Mouse (Mus musculus) cerebellum, postnatal 10 days (tissue): ENCODE results near the gene Gm13285.
"Not testable (repeated sequence)": the region's sequence is repeated elsewhere in the genome, so short reads cannot be mapped to it uniquely, and the experiment has no call there.

Experiments used
- DNase-seq, 2 experiments: peaks; one replicate each; pipeline ENCODE4 v3.0.0; 2021; ENCODE audit warnings: mixed read lengths in 2 of 2

Gene Gm13285

DNA sequence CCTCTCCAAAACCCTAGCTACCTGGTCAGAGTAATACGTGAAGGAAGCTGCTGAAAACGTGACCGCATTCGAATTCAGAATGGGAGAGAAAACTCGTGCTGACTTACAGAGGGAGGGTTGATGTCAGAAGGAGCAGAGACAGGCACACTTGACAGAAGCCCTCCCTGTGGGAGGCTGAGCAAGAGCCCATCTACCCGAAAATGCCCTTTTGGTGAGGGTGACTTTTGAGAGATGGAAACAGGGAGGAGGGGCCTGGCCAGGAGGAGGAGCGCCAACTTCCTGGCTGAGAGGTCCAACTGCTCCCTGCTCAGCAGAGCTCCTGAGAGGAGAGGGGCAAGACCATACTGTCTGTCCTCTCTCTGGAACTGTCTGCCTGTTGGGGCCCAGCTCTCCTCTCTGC is at the start of gene Gm13285:
Gm13285 (plus strand) TSS at position 301 of the 400 bp plus-strand sequence.
- DNase-seq, result not testable (repeated sequence)

DNA sequence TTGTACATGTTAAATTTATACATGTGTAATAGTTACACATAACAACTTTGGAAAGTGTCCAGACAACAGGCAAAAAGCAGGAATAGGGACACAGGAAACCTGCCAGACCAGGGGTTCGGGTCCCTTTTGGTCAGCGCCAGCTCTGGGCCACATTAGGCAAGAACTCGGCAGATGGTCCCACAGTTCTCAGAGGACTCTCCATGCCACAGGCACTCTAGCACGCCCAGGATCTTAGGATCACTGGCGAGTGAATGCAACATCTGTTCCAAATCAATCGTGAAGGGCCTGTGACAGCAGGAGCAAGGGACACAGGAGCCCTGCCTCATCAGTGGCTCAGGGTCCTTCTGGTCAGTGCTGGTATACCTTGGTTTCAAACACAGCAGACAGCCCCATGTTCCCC is 49.5 kb upstream of the Gm13285 start:
- DNase-seq, result peak in 1 of 2 experiments; percentile 15

DNA sequence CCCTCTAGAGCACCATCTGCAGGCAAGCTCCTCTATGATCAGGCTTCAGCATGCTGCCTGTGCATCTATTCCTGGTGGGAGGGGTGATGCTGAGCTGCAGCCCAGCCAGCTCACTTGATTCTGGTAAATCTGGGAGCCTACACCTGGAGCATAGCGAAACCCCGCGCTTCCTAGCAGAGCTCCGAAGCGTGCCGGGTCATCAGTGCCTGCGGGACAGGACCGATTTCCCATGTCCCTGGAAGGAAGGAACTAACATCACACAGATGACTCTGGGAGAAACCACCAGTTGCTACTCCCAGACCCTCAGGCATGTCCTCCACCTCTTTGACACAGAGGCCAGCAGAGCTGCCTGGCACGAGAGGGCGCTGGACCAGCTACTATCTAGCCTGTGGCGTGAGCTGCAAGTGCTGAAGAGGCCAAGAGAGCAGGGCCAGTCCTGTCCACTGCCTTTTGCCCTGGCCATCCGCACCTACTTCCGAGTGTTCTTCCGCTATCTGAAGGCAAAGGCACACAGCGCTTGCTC is 44.6 kb upstream of the Gm13285 start, which contains the start of gene Gm13271:
Gm13271 (plus strand) TSS at position 51 of the 523 bp plus-strand sequence.
- DNase-seq, result peak; percentile 73

GRCm38 (mm10) chr4:88756581-88757513 is 42.6 kb upstream of the Gm13285 start:
- DNase-seq, result peak; percentile 11 to 25

- DNase-seq, result peak; percentile 88 to 90
Observed at GRCm38 (mm10) chr4:88757628-88758031, 41.8 kb upstream of the Gm13285 start.

GRCm38 (mm10) chr4:88758751-88759150 is 40.7 kb upstream of the Gm13285 start:
- DNase-seq, result not testable (repeated sequence)

GRCm38 (mm10) chr4:88759610-88760268 is 39.7 kb upstream of the Gm13285 start, which contains the start of gene Gm13283:
Gm13283 (plus strand) TSS chr4:88760119.
- peak; percentile 37 to 38 for DNase-seq

DNA sequence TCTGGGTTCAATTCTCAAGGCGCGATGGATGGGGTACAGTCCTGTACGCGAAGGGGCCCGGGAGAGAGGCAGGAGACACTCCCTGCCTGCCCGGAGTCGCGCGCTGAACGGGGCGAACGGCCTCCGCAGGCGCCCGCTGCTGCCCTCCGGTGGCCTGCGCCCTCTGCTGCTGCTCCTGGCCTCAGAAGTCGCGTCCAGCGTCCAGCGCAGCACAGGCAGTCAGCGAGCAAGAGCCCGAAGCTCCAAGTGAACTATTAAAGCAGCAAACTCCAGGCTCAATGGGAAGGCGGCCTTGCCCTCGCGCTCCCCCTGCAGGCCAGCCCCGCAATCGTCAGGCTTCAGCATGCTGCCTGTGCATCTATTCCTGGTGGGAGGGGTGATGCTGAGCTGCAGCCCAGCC is 39.0 kb upstream of the Gm13285 start:
- peak; percentile 62 to 78 for DNase-seq

DNA sequence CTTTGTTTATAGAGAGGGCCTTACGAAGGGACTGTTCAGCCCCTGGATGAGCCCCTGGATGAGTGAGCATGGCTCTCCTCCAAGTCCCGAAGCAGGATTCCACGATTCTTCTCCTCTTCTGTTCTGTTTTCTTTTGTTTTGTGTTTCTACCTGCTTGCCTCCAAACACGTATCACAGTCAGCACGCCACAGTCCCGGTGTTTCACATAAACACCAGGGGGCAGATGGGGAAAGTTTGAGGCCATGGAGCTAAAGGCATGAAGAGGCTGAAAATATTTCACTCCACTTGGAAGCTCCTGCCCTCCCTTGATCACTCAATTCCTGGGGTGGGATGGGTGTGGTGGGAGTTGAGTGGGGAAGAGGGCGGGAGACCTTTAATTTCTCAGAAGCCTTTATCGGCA is 37.7 kb upstream of the Gm13285 start:
- peak; percentile 74 to 78 for DNase-seq

DNA sequence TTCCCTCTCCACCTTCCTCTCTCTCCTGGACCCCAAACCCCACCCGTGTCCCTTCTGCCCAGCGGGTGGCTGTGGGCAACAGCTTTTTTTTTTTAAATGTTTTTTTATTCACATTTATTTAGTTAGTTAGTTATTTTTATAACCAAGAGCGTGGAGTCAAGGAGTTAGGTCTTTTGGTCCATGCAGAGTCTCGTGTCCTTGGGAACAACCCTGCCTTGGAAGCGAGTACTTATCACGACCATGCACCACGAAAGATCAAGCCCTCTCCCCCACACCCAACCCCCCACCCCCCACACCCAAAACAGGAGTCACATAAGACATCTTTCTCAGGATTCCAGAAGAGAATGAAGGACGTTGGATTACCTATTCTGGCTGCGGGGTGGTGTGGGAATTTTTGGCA is 37.1 kb upstream of the Gm13285 start:
- DNase-seq, result peak in 1 of 2 experiments; percentile 27

GRCm38 (mm10) chr4:88763384-88764018 is 36.0 kb upstream of the Gm13285 start:
- peak; percentile 18 to 49 for DNase-seq

DNA sequence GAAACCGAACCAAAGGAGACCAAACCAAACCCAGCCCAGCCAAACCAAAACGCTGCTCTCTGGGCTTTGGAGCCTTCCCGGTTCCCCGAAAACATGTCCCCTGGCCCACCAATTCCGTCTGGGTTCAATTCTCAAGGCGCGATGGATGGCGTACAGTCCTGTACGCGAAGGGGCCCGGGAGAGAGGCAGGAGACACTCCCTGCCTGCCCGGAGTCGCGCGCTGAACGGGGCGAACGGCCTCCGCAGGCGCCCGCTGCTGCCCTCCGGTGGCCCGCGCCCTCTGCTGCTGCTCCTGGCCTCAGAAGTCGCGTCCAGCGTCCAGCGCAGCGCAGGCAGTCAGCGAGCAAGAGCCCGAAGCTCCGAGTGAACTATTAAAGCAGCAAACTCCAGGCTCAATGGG is 25.9 kb upstream of the Gm13285 start, which contains the start of gene Gm13290:
Gm13290 (plus strand) TSS at position 301 of the 400 bp plus-strand sequence.
- not testable (repeated sequence) for DNase-seq

DNA sequence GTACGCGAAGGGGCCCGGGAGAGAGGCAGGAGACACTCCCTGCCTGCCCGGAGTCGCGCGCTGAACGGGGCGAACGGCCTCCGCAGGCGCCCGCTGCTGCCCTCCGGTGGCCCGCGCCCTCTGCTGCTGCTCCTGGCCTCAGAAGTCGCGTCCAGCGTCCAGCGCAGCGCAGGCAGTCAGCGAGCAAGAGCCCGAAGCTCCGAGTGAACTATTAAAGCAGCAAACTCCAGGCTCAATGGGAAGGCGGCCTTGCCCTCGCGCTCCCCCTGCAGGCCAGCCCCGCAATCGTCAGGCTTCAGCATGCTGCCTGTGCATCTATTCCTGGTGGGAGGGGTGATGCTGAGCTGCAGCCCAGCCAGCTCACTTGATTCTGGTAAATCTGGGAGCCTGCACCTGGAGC is 22.8 kb upstream of the Gm13285 start, which contains the start of gene Gm13289:
Gm13289 (plus strand) TSS at position 301 of the 400 bp plus-strand sequence.
- not testable (repeated sequence) for DNase-seq

GRCm38 (mm10) chr4:88779550-88779949 is 19.9 kb upstream of the Gm13285 start, which contains the start of gene Gm13272:
Gm13272 (plus strand) TSS chr4:88779850.
- DNase-seq, result not testable (repeated sequence)

DNA sequence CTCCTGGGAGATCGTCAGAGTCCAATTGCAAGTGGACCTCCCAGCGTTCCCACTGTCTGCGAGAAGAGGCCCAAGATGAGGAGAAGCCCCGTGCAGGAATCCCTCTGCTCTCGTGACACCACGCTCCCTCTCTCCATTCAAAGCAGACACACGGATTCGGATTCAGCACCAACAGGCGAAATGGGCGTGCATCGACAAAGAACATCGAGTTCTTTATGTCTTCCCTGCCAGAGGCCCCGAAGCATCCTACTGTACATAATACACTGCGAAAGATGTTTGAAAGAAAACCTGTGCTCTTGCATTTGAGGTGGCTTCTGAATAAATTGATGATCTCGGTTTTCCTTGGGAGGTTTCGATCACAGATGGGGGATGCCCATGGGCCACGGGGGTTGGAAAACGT is 19.1 kb upstream of the Gm13285 start:
- DNase-seq, result peak in 1 of 2 experiments; percentile 3

DNA sequence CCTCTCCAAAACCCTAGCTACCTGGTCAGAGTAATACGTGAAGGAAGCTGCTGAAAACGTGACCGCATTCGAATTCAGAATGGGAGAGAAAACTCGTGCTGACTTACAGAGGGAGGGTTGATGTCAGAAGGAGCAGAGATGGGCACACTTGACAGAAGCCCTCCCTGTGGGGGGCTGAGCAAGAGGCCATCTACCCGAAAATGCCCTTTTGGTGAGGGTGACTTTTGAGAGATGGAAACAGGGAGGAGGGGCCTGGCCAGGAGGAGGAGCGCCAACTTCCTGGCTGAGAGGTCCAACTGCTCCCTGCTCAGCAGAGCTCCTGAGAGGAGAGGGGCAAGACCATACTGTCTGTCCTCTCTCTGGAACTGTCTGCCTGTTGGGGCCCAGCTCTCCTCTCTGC is 17.6 kb upstream of the Gm13285 start, which contains the start of gene Ifnz:
Ifnz (plus strand) TSS at position 301 of the 400 bp plus-strand sequence.
- not testable (repeated sequence) for DNase-seq

DNA sequence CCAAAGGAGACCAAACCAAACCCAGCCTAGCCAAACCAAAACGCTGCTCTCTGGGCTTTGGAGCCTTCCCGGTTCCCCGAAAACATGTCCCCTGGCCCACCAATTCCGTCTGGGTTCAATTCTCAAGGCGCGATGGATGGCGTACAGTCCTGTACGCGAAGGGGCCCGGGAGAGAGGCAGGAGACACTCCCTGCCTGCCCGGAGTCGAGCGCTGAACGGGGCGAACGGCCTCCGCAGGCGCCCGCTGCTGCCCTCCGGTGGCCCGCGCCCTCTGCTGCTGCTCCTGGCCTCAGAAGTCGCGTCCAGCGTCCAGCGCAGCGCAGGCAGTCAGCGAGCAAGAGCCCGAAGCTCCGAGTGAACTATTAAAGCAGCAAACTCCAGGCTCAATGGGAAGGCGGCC is 17.1 kb upstream of the Gm13285 start:
- not testable (repeated sequence) for DNase-seq

DNA sequence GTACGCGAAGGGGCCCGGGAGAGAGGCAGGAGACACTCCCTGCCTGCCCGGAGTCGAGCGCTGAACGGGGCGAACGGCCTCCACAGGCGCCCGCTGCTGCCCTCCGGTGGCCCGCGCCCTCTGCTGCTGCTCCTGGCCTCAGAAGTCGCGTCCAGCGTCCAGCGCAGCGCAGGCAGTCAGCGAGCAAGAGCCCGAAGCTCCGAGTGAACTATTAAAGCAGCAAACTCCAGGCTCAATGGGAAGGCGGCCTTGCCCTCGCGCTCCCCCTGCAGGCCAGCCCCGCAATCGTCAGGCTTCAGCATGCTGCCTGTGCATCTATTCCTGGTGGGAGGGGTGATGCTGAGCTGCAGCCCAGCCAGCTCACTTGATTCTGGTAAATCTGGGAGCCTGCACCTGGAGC is 14.1 kb upstream of the Gm13285 start, which contains the start of gene Gm13276:
Gm13276 (plus strand) TSS at position 301 of the 400 bp plus-strand sequence.
- DNase-seq, result not testable (repeated sequence)

DNA sequence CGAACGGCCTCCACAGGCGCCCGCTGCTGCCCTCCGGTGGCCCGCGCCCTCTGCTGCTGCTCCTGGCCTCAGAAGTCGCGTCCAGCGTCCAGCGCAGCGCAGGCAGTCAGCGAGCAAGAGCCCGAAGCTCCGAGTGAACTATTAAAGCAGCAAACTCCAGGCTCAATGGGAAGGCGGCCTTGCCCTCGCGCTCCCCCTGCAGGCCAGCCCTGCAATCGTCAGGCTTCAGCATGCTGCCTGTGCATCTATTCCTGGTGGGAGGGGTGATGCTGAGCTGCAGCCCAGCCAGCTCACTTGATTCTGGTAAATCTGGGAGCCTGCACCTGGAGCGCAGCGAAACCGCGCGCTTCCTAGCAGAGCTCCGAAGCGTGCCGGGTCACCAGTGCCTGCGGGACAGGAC is 11.1 kb upstream of the Gm13285 start, which contains the start of gene Gm13277:
Gm13277 (plus strand) TSS at position 231 of the 400 bp plus-strand sequence.
- peak; percentile 74 to 82 for DNase-seq

- DNase-seq, result not testable (repeated sequence)
Observed at GRCm38 (mm10) chr4:88791250-88791649, 8.2 kb upstream of the Gm13285 start, which contains the start of gene Gm13278. Gm13278 (plus strand) TSS chr4:88791550.

DNA sequence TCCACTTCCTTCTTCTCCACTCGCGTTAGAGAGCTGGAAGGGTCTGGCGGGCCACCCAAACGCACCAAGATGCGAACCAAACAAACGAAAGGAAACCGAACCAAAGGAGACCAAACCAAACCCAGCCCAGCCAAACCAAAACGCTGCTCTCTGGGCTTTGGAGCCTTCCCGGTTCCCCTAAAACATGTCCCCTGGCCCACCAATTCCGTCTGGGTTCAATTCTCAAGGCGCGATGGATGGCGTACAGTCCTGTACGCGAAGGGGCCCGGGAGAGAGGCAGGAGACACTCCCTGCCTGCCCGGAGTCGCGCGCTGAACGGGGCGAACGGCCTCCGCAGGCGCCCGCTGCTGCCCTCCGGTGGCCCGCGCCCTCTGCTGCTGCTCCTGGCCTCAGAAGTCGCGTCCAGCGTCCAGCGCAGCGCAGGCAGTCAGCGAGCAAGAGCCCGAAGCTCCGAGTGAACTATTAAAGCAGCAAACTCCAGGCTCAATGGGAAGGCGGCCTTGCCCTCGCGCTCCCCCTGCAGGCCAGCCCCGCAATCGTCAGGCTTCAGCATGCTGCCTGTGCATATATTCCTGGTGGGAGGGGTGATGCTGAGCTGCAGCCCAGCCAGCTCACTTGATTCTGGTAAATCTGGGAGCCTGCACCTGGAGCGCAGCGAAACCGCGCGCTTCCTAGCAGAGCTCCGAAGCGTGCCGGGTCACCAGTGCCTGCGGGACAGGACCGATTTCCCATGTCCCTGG is 5.4 kb upstream of the Gm13285 start, which contains the start of gene Gm13275:
Gm13275 (plus strand) TSS at position 552 of the 740 bp plus-strand sequence.
- peak; percentile 51 to 55 for DNase-seq
